Mouse (Mus musculus) embryonic stem cell, embryonic (primary cell): ENCODE measurements around the gene Ring1.

Experiments used
- CTCF ChIA-PET, 4 experiments: fragments of 300-600 bp in 2 of 4; fragments of 350-600 bp in 2 of 4; sonication (Branson Sonifier 250); formaldehyde crosslinking; loops; one replicate each; lab custom pipeline; 2022; ENCODE audit warnings: inconsistent platforms in 2 of 4; lab: Charles Lee
- POLR2A ChIA-PET, 4 experiments: fragments of 300-600 bp in 2 of 4; fragments of 350-600 bp in 2 of 4; sonication (Branson Sonifier 250); formaldehyde crosslinking; loops; one replicate each; lab custom pipeline; 2022; ENCODE audit warnings: antibody characterized with exemption in 4 of 4, inconsistent platforms in 1 of 4; lab: Charles Lee

The Ring1 gene

GRCm38 (mm10) chr17:34024317-34024821 is at the start of gene Ring1:
Gene Ring1, minus strand, starts transcription at chr17:34024680.
- CTCF ChIA-PET: interaction anchor here in 3 of 4 experiments (0.8 to 2.5 kb wide), 7 partner anchors 8 to 1142 kb away, joined by 3 to 7 read pairs (median 5); no protein-coding TSS in a partner anchor
- POLR2A ChIA-PET: interaction anchor here in 3 of 4 experiments (0.6 to 5.7 kb wide), 24 partner anchors 8 to 927 kb away, joined by 3 to 39 read pairs (median 3); partner anchors contain the start of genes Rps18 (in 3 of the 3), Vps52 (in 3 of the 3), H2-DMa (in 2 of the 3) and H2-K1 (in 2 of the 3)

- POLR2A ChIA-PET: interaction anchor here in 3 of 4 experiments (0.8 to 2.3 kb wide), 5 partner anchors 15 to 48 kb away, joined by 3 to 11 read pairs (median 3); partner anchors contain the start of genes H2-DMa (in 3 of the 3) and H2-Oa (in 1 of the 3)
- CTCF ChIA-PET: interaction anchor here in 3 of 4 experiments (0.5 to 1.2 kb wide), 3 partner anchors 10 to 33 kb away, joined by 3 read pairs; partner anchors contain the start of gene Col11a2 (in 1 of the 3)
Measured at GRCm38 (mm10) chr17:34072091-34072490, 47.6 kb upstream of the Ring1 start.

GRCm38 (mm10) chr17:34068864-34069263 is 44.4 kb upstream of the Ring1 start:
- ChIA-PET POLR2A (no interaction called here), CTCF (interaction anchor here in 1 of 4 experiments (1.5 kb wide), 1 partner anchor 66 kb away, joined by 6 read pairs; no protein-coding TSS in a partner anchor)

GRCm38 (mm10) chr17:34057224-34057623 is 32.7 kb upstream of the Ring1 start:
- POLR2A ChIA-PET: interaction anchor here in 2 of 4 experiments (1.0 to 2.3 kb wide), 5 partner anchors 9 to 102 kb away, joined by 3 to 7 read pairs (median 3); partner anchors contain the start of genes Rps18 (in 1 of the 2), Rxrb (in 1 of the 2), Slc39a7 (in 1 of the 2) and Vps52 (in 1 of the 2)
- CTCF ChIA-PET: interaction anchor here in 3 of 4 experiments (0.6 to 1.7 kb wide), 3 partner anchors 18 to 600 kb away, joined by 3 to 6 read pairs (median 3); no protein-coding TSS in a partner anchor

GRCm38 (mm10) chr17:34047404-34048050 is 23.0 kb upstream of the Ring1 start:
- CTCF ChIA-PET: no interaction called here
- POLR2A ChIA-PET: no interaction called here

- CTCF ChIA-PET: interaction anchor here in 1 of 4 experiments (1.5 kb wide), 1 partner anchor 14 kb away, joined by 3 read pairs; the partner anchor contains the start of genes Rxrb and Slc39a7
- POLR2A ChIA-PET: interaction anchor here in 1 of 4 experiments (1.5 kb wide), 1 partner anchor 12 kb away, joined by 4 read pairs; no protein-coding TSS in a partner anchor
Measured at GRCm38 (mm10) chr17:34045941-34046340, 21.5 kb upstream of the Ring1 start.

GRCm38 (mm10) chr17:34039562-34040450 is 15.3 kb upstream of the Ring1 start:
- POLR2A ChIA-PET: interaction anchor here in 2 of 4 experiments (0.8 to 2.3 kb wide), 17 partner anchors 8 to 350 kb away, joined by 3 to 10 read pairs (median 3); partner anchors contain the start of genes Rps18 (in 2 of the 2), Vps52 (in 2 of the 2), H2-DMa (in 1 of the 2) and H2-K1 (in 1 of the 2)
- CTCF ChIA-PET: interaction anchor here in 3 of 4 experiments (0.8 to 1.3 kb wide), 3 partner anchors 32 to 71 kb away, joined by 3 to 4 read pairs (median 3); no protein-coding TSS in a partner anchor

GRCm38 (mm10) chr17:34038878-34039561 is 14.5 kb upstream of the Ring1 start, which contains the start of gene Col11a2:
Gene Col11a2, plus strand, starts transcription at chr17:34039437.
- POLR2A ChIA-PET: interaction anchor here in 2 of 4 experiments (0.6 to 2.3 kb wide), 19 partner anchors 17 to 350 kb away, joined by 3 to 10 read pairs (median 3); partner anchors contain the start of genes H2-DMa (in 2 of the 2), Rps18 (in 2 of the 2), Vps52 (in 2 of the 2) and H2-K1 (in 1 of the 2)

GRCm38 (mm10) chr17:34038440-34038839 is 14.0 kb upstream of the Ring1 start:
- CTCF ChIA-PET: interaction anchor here in 3 of 4 experiments (0.6 to 1.3 kb wide), 5 partner anchors 70 to 578 kb away, joined by 3 to 8 read pairs (median 4); no protein-coding TSS in a partner anchor
- POLR2A ChIA-PET: interaction anchor here in 2 of 4 experiments (0.6 to 2.3 kb wide), 12 partner anchors 17 to 285 kb away, joined by 3 to 10 read pairs (median 3); partner anchors contain the start of genes H2-DMa (in 2 of the 2), H2-K1 (in 1 of the 2), Rab11b (in 1 of the 2) and Rps18 (in 1 of the 2)

More at GRCm38 (mm10) chr17:34038878-34039561, 14.5 kb upstream of the Ring1 start, which contains the start of gene Col11a2:
- CTCF ChIA-PET: interaction anchor here (0.6 to 1.3 kb wide), 7 partner anchors 33 to 579 kb away, joined by 3 to 8 read pairs (median 4); no protein-coding TSS in a partner anchor

GRCm38 (mm10) chr17:34037241-34037640 is 12.8 kb upstream of the Ring1 start:
- CTCF ChIA-PET: interaction anchor here in 3 of 4 experiments (0.5 to 1.6 kb wide), 7 partner anchors 9 to 661 kb away, joined by 3 to 5 read pairs (median 4); partner anchors contain the start of gene H2-Ke6 (in 1 of the 3)
- POLR2A ChIA-PET: interaction anchor here in 3 of 4 experiments (0.7 to 2.3 kb wide), 11 partner anchors 14 to 582 kb away, joined by 3 to 10 read pairs (median 4); partner anchors contain the start of genes H2-DMa (in 2 of the 3), Rps18 (in 2 of the 3), Vps52 (in 2 of the 3) and B3galt4 (in 1 of the 3)

GRCm38 (mm10) chr17:34036647-34037046 is 12.2 kb upstream of the Ring1 start:
- ChIA-PET CTCF (interaction anchor here in 3 of 4 experiments (0.5 to 1.6 kb wide), 7 partner anchors 9 to 662 kb away, joined by 3 to 5 read pairs (median 4); partner anchors contain the start of gene H2-Ke6 (in 1 of the 3)), POLR2A (interaction anchor here in 3 of 4 experiments (0.7 to 2.3 kb wide), 13 partner anchors 9 to 583 kb away, joined by 3 to 10 read pairs (median 4); partner anchors contain the start of genes H2-DMa (in 2 of the 3), Rps18 (in 2 of the 3), Vps52 (in 2 of the 3) and B3galt4 (in 1 of the 3))

- CTCF ChIA-PET: no interaction called here
Measured at GRCm38 (mm10) chr17:34035517-34035916, 11.0 kb upstream of the Ring1 start.

GRCm38 (mm10) chr17:34034064-34034463 is 9.6 kb upstream of the Ring1 start:
- ChIA-PET POLR2A (interaction anchor here in 2 of 4 experiments (1.0 to 5.1 kb wide), 7 partner anchors 12 to 83 kb away, joined by 3 to 107 read pairs (median 3); partner anchors contain the start of genes H2-DMa (in 1 of the 2), Ring1 (in 1 of the 2), Rps18 (in 1 of the 2) and Vps52 (in 1 of the 2)), CTCF (interaction anchor here in 2 of 4 experiments (0.6 to 1.4 kb wide), 5 partner anchors 10 to 1135 kb away, joined by 3 to 5 read pairs (median 3); partner anchors contain the start of gene Ring1 (in 1 of the 2))

More at GRCm38 (mm10) chr17:34035517-34035916, 11.0 kb upstream of the Ring1 start:
- POLR2A ChIA-PET: interaction anchor here in 2 of 4 experiments (1.1 to 1.2 kb wide), 2 partner anchors 8 to 66 kb away, joined by 3 to 4 read pairs; partner anchors contain the start of gene H2-Ke6 (in 1 of the 2)

- CTCF ChIA-PET: interaction anchor here in 2 of 4 experiments (1.1 to 1.4 kb wide), 3 partner anchors 9 to 68 kb away, joined by 3 to 5 read pairs (median 3); partner anchors contain the start of gene Ring1 (in 1 of the 2)
Measured at GRCm38 (mm10) chr17:34033441-34033840, 9.0 kb upstream of the Ring1 start.

GRCm38 (mm10) chr17:34032806-34033205 is 8.3 kb upstream of the Ring1 start:
- POLR2A ChIA-PET: interaction anchor here (0.6 to 5.1 kb wide), 24 partner anchors 8 to 614 kb away, joined by 3 to 107 read pairs (median 10); partner anchors contain the start of genes H2-DMa (in 4 of the 4), Rps18 (in 3 of the 4), Vps52 (in 3 of the 4) and Ring1 (in 2 of the 4)

More at GRCm38 (mm10) chr17:34033441-34033840, 9.0 kb upstream of the Ring1 start:
- POLR2A ChIA-PET: interaction anchor here in 2 of 4 experiments (0.6 to 5.1 kb wide), 11 partner anchors 11 to 216 kb away, joined by 3 to 107 read pairs (median 21); partner anchors contain the start of genes Ring1 (in 2 of the 2), Rps18 (in 2 of the 2), Vps52 (in 2 of the 2) and B3galt4 (in 1 of the 2)

More at GRCm38 (mm10) chr17:34032806-34033205, 8.3 kb upstream of the Ring1 start:
- CTCF ChIA-PET: interaction anchor here in 2 of 4 experiments (1.0 to 1.6 kb wide), 4 partner anchors 9 to 69 kb away, joined by 3 to 5 read pairs (median 4); partner anchors contain the start of gene Ring1 (in 1 of the 2)
